Mouse (Mus musculus): ENCODE results near the gene Gabra6. TPM values are rescaled to one million over a fixed set of nuclear protein-coding genes. Genes with fewer than 3 reads are reported as not detected.

Gabra6 gene
- polyA plus RNA-seq (2015; fragmentation: Nextera tagmentation; extraction: Ambion mirVana), result not detected in 2 replicates

- TF ChIP-seq CTCF (IDR thresholded peaks at IDR 0.05; ENCODE audit: low read depth), result no peak
- Histone ChIP-seq H3K4me3 (ENCODE audit: low read depth, low read length) (no peak within 1 kb of the TSS), H3K36me3 (ENCODE audit: control insufficient read depth, insufficient read depth) (no peaks in the 10 kb centered on the region), H3K4me2 (replicated peaks; ENCODE audit: low read depth) (no peak within 1 kb of the TSS), H3K27me3 (replicated peaks; ENCODE audit: control insufficient read depth, insufficient read depth, low read length) (no peaks in the 10 kb centered on the region), H3K27ac (ENCODE audit: low read depth, low read length) (no peak within 1 kb of the TSS), H3K9me3 (ENCODE audit: control insufficient read depth) (no peaks in the 10 kb centered on the region), H3K9ac (ENCODE audit: low read depth, low read length) (no peak within 1 kb of the TSS), H3K4me1 (replicated peaks; ENCODE audit: control insufficient read depth, insufficient read depth, low read length) (no peaks in the 10 kb centered on the region)
- 65% methylated on average over 5 of the region's 5 CpGs for WGBS
- no peak for ATAC-seq
Observed at GRCm38 (mm10) chr11:42320882-42321281, at the start of gene Gabra6. Gene Gabra6, minus strand, starts transcription at chr11:42321072.

DNA sequence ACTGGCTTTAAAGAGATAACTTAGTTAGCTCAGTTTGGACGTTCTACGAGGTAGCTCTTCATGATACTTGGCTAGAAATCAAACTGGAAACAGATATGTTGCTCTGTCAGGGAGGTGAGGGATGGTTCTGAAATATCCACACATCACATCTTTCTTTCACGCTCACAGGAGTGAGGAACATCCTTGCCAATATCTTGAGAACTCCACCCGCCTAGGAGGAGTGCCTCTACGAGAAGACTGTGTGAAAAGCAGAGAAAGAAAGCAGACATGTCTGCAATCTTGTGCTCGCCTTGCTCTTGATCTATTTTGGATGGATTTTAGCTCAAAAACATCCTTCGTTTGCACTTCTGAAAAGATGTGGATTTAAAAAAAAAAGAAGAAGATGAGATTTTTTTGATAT, 44.7 kb upstream of the Gabra6 start:
- no peak overlapping the region for H3K27ac ChIP-seq (ENCODE audit: low read depth, low read length)
- ATAC-seq, result no peak
- H3K9ac ChIP-seq (ENCODE audit: low read depth, low read length), result no peak overlapping the region
- no peak overlapping the region for H3K4me2 ChIP-seq (replicated peaks; ENCODE audit: low read depth)
- H3K4me3 ChIP-seq (ENCODE audit: low read depth, low read length), result no peak overlapping the region
- WGBS, result 75% methylated on average over 7 of the region's 7 CpGs
- no peaks in the 10 kb centered on the region for H3K36me3 ChIP-seq (ENCODE audit: control insufficient read depth, insufficient read depth)
- TF ChIP-seq CTCF (IDR thresholded peaks at IDR 0.05; ENCODE audit: low read depth), result no peak
- H3K27me3 ChIP-seq (replicated peaks; ENCODE audit: control insufficient read depth, insufficient read depth, low read length), result no peaks in the 10 kb centered on the region
- H3K4me1 ChIP-seq (replicated peaks; ENCODE audit: control insufficient read depth, insufficient read depth, low read length), result no peaks in the 10 kb centered on the region
- H3K9me3 ChIP-seq (ENCODE audit: control insufficient read depth), result no peaks in the 10 kb centered on the region

GRCm38 (mm10) chr11:42332121-42332520, 11.2 kb upstream of the Gabra6 start:
- ATAC-seq, result no peak
- H3K4me1 ChIP-seq (replicated peaks; ENCODE audit: control insufficient read depth, insufficient read depth, low read length), result no peaks in the 10 kb centered on the region
- no peak overlapping the region for H3K9ac ChIP-seq (ENCODE audit: low read depth, low read length)
- H3K9me3 ChIP-seq (ENCODE audit: control insufficient read depth), result no peaks in the 10 kb centered on the region
- no peaks in the 10 kb centered on the region for H3K36me3 ChIP-seq (ENCODE audit: control insufficient read depth, insufficient read depth)
- H3K27ac ChIP-seq (ENCODE audit: low read depth, low read length), result no peak overlapping the region
- no peak overlapping the region for H3K4me2 ChIP-seq (replicated peaks; ENCODE audit: low read depth)
- no peak for TF ChIP-seq CTCF (IDR thresholded peaks at IDR 0.05; ENCODE audit: low read depth)
- no peak overlapping the region for H3K4me3 ChIP-seq (ENCODE audit: low read depth, low read length)
- 70% methylated on average over 3 of the region's 3 CpGs for WGBS
- H3K27me3 ChIP-seq (replicated peaks; ENCODE audit: control insufficient read depth, insufficient read depth, low read length), result no peaks in the 10 kb centered on the region

DNA sequence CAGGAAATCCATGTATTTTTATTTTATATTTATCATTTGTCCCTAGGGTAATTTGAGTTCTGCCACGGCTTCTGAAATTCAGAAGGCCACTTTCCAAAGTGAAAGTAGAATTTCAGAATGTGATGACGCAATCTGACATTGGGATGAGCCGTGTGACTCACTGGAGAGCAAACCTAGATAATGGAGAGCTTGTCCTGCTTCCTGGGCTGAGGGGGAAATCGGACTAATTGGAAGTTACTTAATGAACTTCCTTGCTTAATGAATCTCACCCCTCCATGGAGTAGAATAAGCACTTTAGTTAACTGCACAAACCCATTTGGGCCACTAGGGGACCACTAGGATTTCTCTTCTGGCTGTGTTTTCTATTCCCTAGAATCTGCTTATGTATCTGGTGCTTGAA, 5.4 kb upstream of the Gabra6 start:
- no peaks in the 10 kb centered on the region for H3K9me3 ChIP-seq (ENCODE audit: control insufficient read depth)
- H3K36me3 ChIP-seq (ENCODE audit: control insufficient read depth, insufficient read depth), result no peaks in the 10 kb centered on the region
- TF ChIP-seq CTCF (IDR thresholded peaks at IDR 0.05; ENCODE audit: low read depth), result 0 out of 2 replicates have a peak, but pooled peaks have one; percentile 7
- H3K27me3 ChIP-seq (replicated peaks; ENCODE audit: control insufficient read depth, insufficient read depth, low read length), result no peaks in the 10 kb centered on the region
- WGBS, result 68% methylated on average over 4 of the region's 4 CpGs
- no peak overlapping the region for H3K4me2 ChIP-seq (replicated peaks; ENCODE audit: low read depth)
- no peak for ATAC-seq
- no peaks in the 10 kb centered on the region for H3K4me1 ChIP-seq (replicated peaks; ENCODE audit: control insufficient read depth, insufficient read depth, low read length)
- no peak overlapping the region for H3K27ac ChIP-seq (ENCODE audit: low read depth, low read length)
- H3K4me3 ChIP-seq (ENCODE audit: low read depth, low read length), result no peak overlapping the region
- no peak overlapping the region for H3K9ac ChIP-seq (ENCODE audit: low read depth, low read length)

DNA sequence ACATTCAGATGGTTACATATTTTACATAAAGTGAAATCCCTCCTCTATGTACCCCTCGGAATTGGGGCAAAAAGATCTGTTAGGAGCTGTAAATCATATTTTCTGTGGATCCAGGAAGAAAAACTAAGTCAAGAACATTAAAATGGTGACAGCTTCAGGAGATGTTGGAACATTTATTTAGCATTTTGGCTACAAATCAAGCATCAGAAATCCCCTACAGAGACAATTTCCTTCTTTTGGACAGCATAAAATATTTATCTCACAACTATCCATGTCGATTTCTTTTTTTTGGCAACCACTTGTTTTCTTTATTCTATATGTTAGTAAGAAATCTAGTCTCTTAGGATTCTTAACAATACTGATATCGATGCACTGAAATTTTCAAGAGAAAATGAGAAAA, 688 bp upstream of the Gabra6 start:
- Histone ChIP-seq H3K4me2 (replicated peaks; ENCODE audit: low read depth) (no peak overlapping the region), H3K4me1 (replicated peaks; ENCODE audit: control insufficient read depth, insufficient read depth, low read length) (no peaks in the 10 kb centered on the region), H3K36me3 (ENCODE audit: control insufficient read depth, insufficient read depth) (no peaks in the 10 kb centered on the region), H3K27ac (ENCODE audit: low read depth, low read length) (no peak overlapping the region), H3K4me3 (ENCODE audit: low read depth, low read length) (no peak overlapping the region), H3K9ac (ENCODE audit: low read depth, low read length) (no peak overlapping the region), H3K27me3 (replicated peaks; ENCODE audit: control insufficient read depth, insufficient read depth, low read length) (no peaks in the 10 kb centered on the region), H3K9me3 (ENCODE audit: control insufficient read depth) (no peaks in the 10 kb centered on the region)
- TF ChIP-seq CTCF (IDR thresholded peaks at IDR 0.05; ENCODE audit: low read depth), result no peak
- no peak for ATAC-seq
- WGBS, result 82% methylated on average over 3 of the region's 3 CpGs

DNA sequence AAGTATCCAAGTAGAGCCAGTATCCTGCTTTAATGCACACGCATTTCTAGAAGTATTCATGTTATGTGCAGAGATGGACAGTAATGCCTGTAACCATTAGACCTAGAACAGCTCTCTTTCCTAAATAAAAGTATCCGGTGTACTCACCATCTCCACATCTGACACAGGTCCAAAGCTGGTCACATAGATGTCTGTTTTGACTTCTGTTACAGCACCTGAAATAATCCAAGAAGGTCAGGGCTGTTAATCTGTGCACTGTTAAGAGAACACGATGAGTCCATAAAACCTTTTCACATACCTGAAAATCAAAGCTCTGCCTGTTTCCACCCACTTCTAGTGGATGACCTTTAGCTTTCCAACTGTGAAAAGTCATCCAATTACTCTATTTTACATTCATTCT, 1.4 kb downstream of the Gabra6 start:
- 86% methylated on average over 3 of the region's 3 CpGs for WGBS
- no peak for ATAC-seq
- H3K9me3 ChIP-seq (ENCODE audit: control insufficient read depth), result no peaks in the 10 kb centered on the region
- no peak overlapping the region for H3K4me2 ChIP-seq (replicated peaks; ENCODE audit: low read depth)
- H3K4me3 ChIP-seq (ENCODE audit: low read depth, low read length), result no peak overlapping the region
- no peak overlapping the region for H3K27ac ChIP-seq (ENCODE audit: low read depth, low read length)
- no peaks in the 10 kb centered on the region for H3K27me3 ChIP-seq (replicated peaks; ENCODE audit: control insufficient read depth, insufficient read depth, low read length)
- no peak overlapping the region for H3K9ac ChIP-seq (ENCODE audit: low read depth, low read length)
- H3K4me1 ChIP-seq (replicated peaks; ENCODE audit: control insufficient read depth, insufficient read depth, low read length), result no peaks in the 10 kb centered on the region
- H3K36me3 ChIP-seq (ENCODE audit: control insufficient read depth, insufficient read depth), result no peaks in the 10 kb centered on the region
- no peak for TF ChIP-seq CTCF (IDR thresholded peaks at IDR 0.05; ENCODE audit: low read depth)

DNA sequence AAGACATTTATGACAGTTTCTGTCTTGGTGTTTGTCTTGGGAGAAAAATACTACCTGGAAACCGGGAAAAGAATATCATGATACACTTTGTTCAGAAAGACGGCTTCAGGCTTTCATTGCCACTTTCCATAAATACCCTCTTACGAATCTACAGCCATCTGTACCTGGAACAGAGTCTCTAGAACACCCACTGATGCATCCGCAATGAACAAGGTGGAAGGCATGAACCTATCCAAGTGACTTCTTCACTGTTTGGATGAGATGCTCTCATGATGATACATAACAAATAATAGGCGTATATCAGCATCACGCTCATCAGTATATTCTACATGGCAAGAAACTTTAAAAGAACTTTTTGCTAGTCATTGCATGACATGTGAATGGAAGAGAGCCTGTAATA, 1.8 kb downstream of the Gabra6 start:
- no peak for TF ChIP-seq CTCF (IDR thresholded peaks at IDR 0.05; ENCODE audit: low read depth)
- no peak overlapping the region for H3K4me2 ChIP-seq (replicated peaks; ENCODE audit: low read depth)
- ATAC-seq, result no peak
- 87% methylated on average over 6 of the region's 6 CpGs for WGBS
- no peaks in the 10 kb centered on the region for H3K4me1 ChIP-seq (replicated peaks; ENCODE audit: control insufficient read depth, insufficient read depth, low read length)
- H3K4me3 ChIP-seq (ENCODE audit: low read depth, low read length), result no peak overlapping the region
- no peak overlapping the region for H3K9ac ChIP-seq (ENCODE audit: low read depth, low read length)
- no peak overlapping the region for H3K27ac ChIP-seq (ENCODE audit: low read depth, low read length)
- no peaks in the 10 kb centered on the region for H3K9me3 ChIP-seq (ENCODE audit: control insufficient read depth)
- H3K27me3 ChIP-seq (replicated peaks; ENCODE audit: control insufficient read depth, insufficient read depth, low read length), result no peaks in the 10 kb centered on the region
- H3K36me3 ChIP-seq (ENCODE audit: control insufficient read depth, insufficient read depth), result no peaks in the 10 kb centered on the region

All from intestine, postnatal 0 days (tissue).